Mouse (Mus musculus): ENCODE data around the gene Hsd3b2.
"Not testable (repeated sequence)": the region's sequence is repeated elsewhere in the genome, so short reads cannot be mapped to it uniquely, and the experiment has no call there.

Hsd3b2 gene

GRCm38 (mm10) chr3:98724376-98724775 lies at the start of gene Hsd3b2:
TSS of gene Hsd3b2 (minus strand) at chr3:98724543.
- no peak for DNase-seq (ENCODE audit: low spot score in 2 of 2)

GRCm38 (mm10) chr3:98764155-98764554 lies 39.8 kb upstream of the Hsd3b2 start:
- DNase-seq (ENCODE audit: low spot score in 2 of 2): no peak

- DNase-seq (ENCODE audit: low spot score in 2 of 2): no peak
Observed at GRCm38 (mm10) chr3:98756836-98757235, 32.5 kb upstream of the Hsd3b2 start.

- DNase-seq (ENCODE audit: low spot score in 2 of 2): no peak
Observed at GRCm38 (mm10) chr3:98752171-98752570, 27.8 kb upstream of the Hsd3b2 start.

- DNase-seq (ENCODE audit: low spot score in 2 of 2): not testable (repeated sequence)
Observed at GRCm38 (mm10) chr3:98741043-98741442, 16.7 kb upstream of the Hsd3b2 start.

GRCm38 (mm10) chr3:98734340-98734739 lies 10.0 kb upstream of the Hsd3b2 start:
- no peak for DNase-seq (ENCODE audit: low spot score in 2 of 2)

- DNase-seq (ENCODE audit: low spot score in 2 of 2): no peak
Observed at GRCm38 (mm10) chr3:98733724-98734123, 9.4 kb upstream of the Hsd3b2 start.

GRCm38 (mm10) chr3:98726281-98726680 lies 1.9 kb upstream of the Hsd3b2 start:
- no peak for DNase-seq (ENCODE audit: low spot score in 2 of 2)

GRCm38 (mm10) chr3:98720740-98721139 lies 3.6 kb downstream of the Hsd3b2 start:
- no peak for DNase-seq (ENCODE audit: low spot score in 2 of 2)

GRCm38 (mm10) chr3:98682401-98682800 lies 41.9 kb downstream of the Hsd3b2 start:
- no peak for DNase-seq (ENCODE audit: low spot score in 2 of 2)

GRCm38 (mm10) chr3:98680786-98681185 lies 43.6 kb downstream of the Hsd3b2 start:
- DNase-seq (ENCODE audit: low spot score in 2 of 2): no peak
